Mouse (Mus musculus): Measurements from ENCODE around the gene Wdr45. TPM values are rescaled to one million over a fixed set of nuclear protein-coding genes. Genes with fewer than 3 reads are reported as not detected.

Wdr45 gene
- polyA plus RNA-seq, 1 experiment = 33.6 TPM

DNA sequence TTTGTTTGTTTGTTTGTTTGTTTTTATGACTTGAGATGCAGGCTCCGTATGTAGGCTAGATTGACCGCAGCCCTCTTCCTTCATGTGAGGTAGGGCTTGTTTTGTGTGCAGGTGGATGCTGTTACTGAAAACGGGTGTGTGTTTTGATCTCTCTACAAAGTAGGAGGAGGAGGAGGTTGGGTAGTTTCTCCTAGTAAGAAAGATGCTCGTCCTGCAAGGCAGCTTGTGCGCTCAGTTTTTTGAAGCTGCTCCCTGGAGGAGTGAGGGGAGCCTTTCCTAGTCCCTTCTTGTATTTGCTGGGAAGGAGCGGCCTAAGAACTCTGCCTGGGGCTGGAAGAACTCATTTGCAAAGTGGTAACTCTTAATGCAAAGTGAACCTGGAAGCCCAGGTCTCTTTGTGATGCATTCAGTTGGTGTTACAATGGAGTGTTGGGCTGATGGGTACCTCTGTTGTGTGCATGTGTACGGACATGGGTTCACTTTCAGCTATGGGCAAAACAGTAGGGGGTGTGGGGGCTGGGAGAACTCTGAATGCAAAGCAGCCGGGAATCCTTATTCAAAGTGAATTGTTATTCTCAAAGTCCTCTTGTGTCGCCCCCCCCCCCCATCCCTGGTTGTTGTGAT, 50.6 kb downstream of the Wdr45 start:
- Histone ChIP-seq H3K27me3 (ENCODE audit: control insufficient read depth, insufficient read depth, low read length) (no peaks in the 10 kb centered on the region), H3K4me3 (ENCODE audit: low read depth, low read length) (no peak overlapping the region), H3K4me1 (ENCODE audit: control insufficient read depth, insufficient read depth, insufficient read length, low read length) (peaks cover 2% of the 10 kb centered on the region; the same call in 1 of the 2 replicates), H3K36me3 (ENCODE audit: control insufficient read depth, insufficient read depth, low read length) (peaks cover 27% of the 10 kb centered on the region), H3K27ac (ENCODE audit: insufficient read depth, low read depth, low read length) (no peak overlapping the region)
- 47% methylated on average over 9 of the region's 9 CpGs for WGBS
- no peak for TF ChIP-seq POLR2A (IDR thresholded peaks at IDR 0.05; ENCODE audit: low read depth, low read length)
- TF ChIP-seq CTCF (IDR thresholded peaks at IDR 0.05; ENCODE audit: extremely low read depth, insufficient read length, insufficient replicate concordance, low read depth, low read length) = no peak

DNA sequence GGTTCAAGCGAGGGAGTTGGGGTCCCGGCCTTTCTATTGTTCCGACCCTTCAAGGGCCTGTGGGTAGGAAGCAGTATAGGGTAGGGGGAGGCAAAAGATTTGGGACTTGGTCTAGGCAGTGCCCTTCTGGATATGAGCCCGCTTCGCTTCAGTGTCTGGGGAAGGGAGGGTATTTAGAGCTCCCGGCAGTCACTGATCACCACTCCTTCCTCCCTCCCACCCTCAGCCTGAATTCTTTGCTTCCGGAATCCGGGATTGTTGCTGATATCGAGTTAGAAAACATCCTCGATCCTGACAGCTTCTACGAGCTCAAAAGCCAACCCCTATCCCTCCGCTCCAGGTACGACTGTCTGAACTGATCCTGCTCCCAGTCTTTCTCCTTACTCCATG, 51.1 kb downstream of the Wdr45 start:
- peaks cover 31% of the 10 kb centered on the region for H3K36me3 ChIP-seq (ENCODE audit: control insufficient read depth, insufficient read depth, low read length)
- no peak for TF ChIP-seq POLR2A (IDR thresholded peaks at IDR 0.05; ENCODE audit: low read depth, low read length)
- no peak overlapping the region for H3K27ac ChIP-seq (ENCODE audit: insufficient read depth, low read depth, low read length)
- H3K4me1 ChIP-seq (ENCODE audit: control insufficient read depth, insufficient read depth, insufficient read length, low read length) = peaks cover 2% of the 10 kb centered on the region; the same call in 1 of the 2 replicates
- H3K27me3 ChIP-seq (ENCODE audit: control insufficient read depth, insufficient read depth, low read length) = no peaks in the 10 kb centered on the region
- H3K4me3 ChIP-seq (ENCODE audit: low read depth, low read length) = peak overlapping the region; percentile 14
- WGBS = 42% methylated on average over 13 of the region's 13 CpGs

DNA sequence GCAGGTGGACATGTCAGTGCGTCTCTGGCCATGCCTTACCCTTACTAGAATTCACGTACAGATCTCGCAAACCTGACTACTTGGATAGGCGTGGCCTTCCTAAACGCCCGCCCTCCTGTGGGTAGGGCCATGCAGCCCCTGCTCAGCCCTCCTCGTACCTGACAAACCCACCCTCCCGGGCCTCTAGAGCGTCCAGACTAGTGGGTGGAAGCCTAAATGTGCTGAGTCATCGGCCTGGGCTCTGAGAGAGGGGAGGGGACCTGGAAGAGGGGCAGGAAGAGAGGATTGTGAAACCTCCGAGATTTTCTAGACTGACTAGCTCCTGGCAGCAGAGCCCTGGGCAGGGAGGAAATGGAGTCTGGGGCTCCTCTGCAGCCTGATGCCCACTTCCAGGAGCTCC, 51.6 kb downstream of the Wdr45 start:
- Histone ChIP-seq H3K36me3 (ENCODE audit: control insufficient read depth, insufficient read depth, low read length) (peaks cover 33% of the 10 kb centered on the region), H3K4me3 (ENCODE audit: low read depth, low read length) (peak overlapping the region; percentile 14), H3K27ac (ENCODE audit: insufficient read depth, low read depth, low read length) (no peak overlapping the region), H3K4me1 (ENCODE audit: control insufficient read depth, insufficient read depth, insufficient read length, low read length) (peaks cover 2% of the 10 kb centered on the region; the same call in 1 of the 2 replicates), H3K27me3 (ENCODE audit: control insufficient read depth, insufficient read depth, low read length) (no peaks in the 10 kb centered on the region)
- 30% methylated on average over 11 of the region's 11 CpGs for whole genome bisulfite sequencing
- no peak for TF ChIP-seq CTCF (IDR thresholded peaks at IDR 0.05; ENCODE audit: extremely low read depth, insufficient read length, insufficient replicate concordance, low read depth, low read length)
- TF ChIP-seq POLR2A (IDR thresholded peaks at IDR 0.05; ENCODE audit: low read depth, low read length) = no peak

DNA sequence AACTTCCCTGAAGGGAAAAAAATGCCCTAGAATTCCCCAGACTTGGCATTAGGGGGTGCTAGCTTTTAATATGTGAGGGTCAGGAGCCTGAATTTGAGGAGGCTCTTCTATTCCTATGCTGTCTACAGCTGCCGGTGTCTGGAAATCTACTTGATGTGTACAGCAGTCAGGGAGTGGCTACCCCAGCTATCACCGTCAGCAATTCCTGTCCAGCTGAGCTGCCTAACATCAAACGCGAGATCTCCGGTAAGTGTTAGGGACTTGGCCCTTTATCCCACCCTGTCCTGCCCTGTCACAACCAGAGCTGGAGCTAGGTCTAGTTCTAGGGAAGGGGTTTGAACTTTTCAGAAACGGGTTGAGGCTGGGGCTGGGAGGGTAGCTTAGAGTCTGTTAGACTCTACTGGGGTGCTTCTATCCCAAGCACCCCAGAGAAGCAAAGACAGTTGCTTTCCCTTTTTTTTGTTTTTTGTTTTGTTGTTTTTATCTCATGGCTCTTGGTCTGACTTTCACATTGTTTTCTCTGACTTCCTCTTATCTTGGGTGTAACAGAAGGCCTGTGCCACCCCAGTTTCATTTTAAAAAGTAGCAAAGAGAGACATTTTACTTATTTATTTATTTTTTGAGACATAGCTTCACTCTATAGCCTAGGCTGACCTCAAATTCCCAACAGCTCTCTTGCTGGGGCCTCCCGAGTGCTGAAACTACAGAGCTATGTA, 55.3 kb downstream of the Wdr45 start:
- Histone ChIP-seq H3K4me3 (ENCODE audit: low read depth, low read length) (no peak overlapping the region), H3K4me1 (ENCODE audit: control insufficient read depth, insufficient read depth, insufficient read length, low read length) (0 out of 2 replicates have a peak, but pooled peaks cover 2% of the 10 kb centered on the region), H3K27ac (ENCODE audit: insufficient read depth, low read depth, low read length) (no peak overlapping the region), H3K27me3 (ENCODE audit: control insufficient read depth, insufficient read depth, low read length) (no peaks in the 10 kb centered on the region), H3K36me3 (ENCODE audit: control insufficient read depth, insufficient read depth, low read length) (peaks cover 58% of the 10 kb centered on the region)
- TF ChIP-seq POLR2A (IDR thresholded peaks at IDR 0.05; ENCODE audit: low read depth, low read length) = no peak
- TF ChIP-seq CTCF (IDR thresholded peaks at IDR 0.05; ENCODE audit: extremely low read depth, insufficient read length, insufficient replicate concordance, low read depth, low read length) = no peak
- 91% methylated on average over 7 of the region's 7 CpGs for WGBS

DNA sequence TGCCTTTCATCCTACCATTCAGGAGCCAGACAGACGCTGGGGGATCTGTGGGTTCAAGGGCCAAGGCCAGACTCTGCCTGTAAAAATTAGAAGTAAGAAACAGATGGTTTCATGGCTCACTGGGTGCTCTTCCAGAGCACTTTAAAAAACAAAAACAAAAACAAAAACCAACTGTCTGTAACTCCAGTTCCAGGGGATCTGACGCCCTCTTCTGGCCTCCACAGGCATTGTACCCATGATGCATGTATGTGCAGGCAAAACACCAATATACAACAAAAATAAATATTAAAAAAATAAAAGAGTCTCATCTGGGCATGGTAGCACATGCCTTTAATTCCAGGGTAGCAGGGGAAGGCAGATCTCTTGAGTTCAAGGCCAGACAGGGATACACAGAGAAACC, 58.6 kb downstream of the Wdr45 start:
- peaks cover 43% of the 10 kb centered on the region for H3K36me3 ChIP-seq (ENCODE audit: control insufficient read depth, insufficient read depth, low read length)

DNA sequence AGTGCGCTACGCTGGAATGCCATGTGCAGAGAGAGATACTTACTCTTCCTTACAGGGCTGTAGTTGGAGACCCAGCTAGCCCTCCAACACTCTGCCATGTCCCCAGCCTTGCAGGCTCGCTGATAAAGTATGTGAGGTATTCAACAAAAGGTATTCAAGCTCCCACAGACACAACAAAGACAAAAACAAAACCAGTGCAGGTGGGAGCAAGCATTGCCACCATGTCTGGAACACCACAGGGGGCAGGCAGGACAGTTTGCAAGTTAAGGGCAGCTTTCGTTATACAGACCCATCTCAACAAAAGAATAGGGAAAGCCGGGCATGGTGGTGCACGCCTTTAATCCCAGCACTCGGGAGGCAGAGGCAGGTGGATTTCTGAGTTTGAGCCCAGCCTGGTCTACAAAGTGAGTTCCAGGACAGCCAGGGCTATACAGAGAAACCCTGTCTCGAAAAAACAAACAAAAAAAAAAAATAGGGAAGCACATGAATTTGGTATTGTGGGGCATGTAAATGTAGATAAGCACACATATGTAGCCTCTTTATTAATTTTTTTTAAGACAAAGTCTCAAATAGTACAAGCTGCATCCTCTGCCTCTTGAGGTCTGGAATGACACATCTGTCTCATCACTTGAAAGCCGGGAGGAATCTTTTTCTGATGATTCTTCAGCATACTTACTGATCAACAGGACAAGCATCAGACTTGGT, 61.5 kb downstream of the Wdr45 start:
- TF ChIP-seq POLR2A (IDR thresholded peaks at IDR 0.05; ENCODE audit: low read depth, low read length) (no peak), CTCF (IDR thresholded peaks at IDR 0.05; ENCODE audit: extremely low read depth, insufficient read length, insufficient replicate concordance, low read depth, low read length) (no peak)
- 79% methylated on average over 9 of the region's 9 CpGs for WGBS
- peaks cover 26% of the 10 kb centered on the region for H3K36me3 ChIP-seq (ENCODE audit: control insufficient read depth, insufficient read depth, low read length)

More for the DNA sequence above, 58.6 kb downstream of the Wdr45 start:
- WGBS = 47% methylated on average over 2 of the region's 2 CpGs
- Histone ChIP-seq H3K4me3 (ENCODE audit: low read depth, low read length) (no peak overlapping the region), H3K4me1 (ENCODE audit: control insufficient read depth, insufficient read depth, insufficient read length, low read length) (no peaks in the 10 kb centered on the region), H3K27me3 (ENCODE audit: control insufficient read depth, insufficient read depth, low read length) (no peaks in the 10 kb centered on the region), H3K27ac (ENCODE audit: insufficient read depth, low read depth, low read length) (no peak overlapping the region)
- no peak for TF ChIP-seq CTCF (IDR thresholded peaks at IDR 0.05; ENCODE audit: extremely low read depth, insufficient read length, insufficient replicate concordance, low read depth, low read length)
- no peak for TF ChIP-seq POLR2A (IDR thresholded peaks at IDR 0.05; ENCODE audit: low read depth, low read length)

More for the DNA sequence above, 61.5 kb downstream of the Wdr45 start:
- no peak overlapping the region for H3K4me3 ChIP-seq (ENCODE audit: low read depth, low read length)
- no peak overlapping the region for H3K27ac ChIP-seq (ENCODE audit: insufficient read depth, low read depth, low read length)
- H3K27me3 ChIP-seq (ENCODE audit: control insufficient read depth, insufficient read depth, low read length) = no peaks in the 10 kb centered on the region
- H3K4me1 ChIP-seq (ENCODE audit: control insufficient read depth, insufficient read depth, insufficient read length, low read length) = no peaks in the 10 kb centered on the region

Measured in small intestine, adult 2 months (tissue).